Mouse (Mus musculus): Measurements from ENCODE around the gene Tmem200b.

GRCm38 (mm10) chr4:131918026-131918533 is 3.5 kb upstream of the Tmem200b start:
- TF ChIP-seq POLR2A (IDR thresholded peaks at IDR 0.05; ENCODE audit: insufficient read depth, low read depth, low read length) (no peak), CTCF (IDR thresholded peaks at IDR 0.05; ENCODE audit: insufficient read depth, low read depth, low read length) (no peak)

Data from olfactory bulb, adult 2 months (tissue).